Mouse (Mus musculus) liver, adult (tissue): ENCODE data around the gene Tmub2.

Experiments used
- GATA4 ChIP-seq: IDR thresholded peaks from 2 replicates; pipeline ENCODE4 v1.6.1; 2014; ENCODE audit warnings: mild to moderate bottlenecking, low read length; ENCODE audit not compliant: insufficient replicate concordance

The Tmub2 gene

DNA sequence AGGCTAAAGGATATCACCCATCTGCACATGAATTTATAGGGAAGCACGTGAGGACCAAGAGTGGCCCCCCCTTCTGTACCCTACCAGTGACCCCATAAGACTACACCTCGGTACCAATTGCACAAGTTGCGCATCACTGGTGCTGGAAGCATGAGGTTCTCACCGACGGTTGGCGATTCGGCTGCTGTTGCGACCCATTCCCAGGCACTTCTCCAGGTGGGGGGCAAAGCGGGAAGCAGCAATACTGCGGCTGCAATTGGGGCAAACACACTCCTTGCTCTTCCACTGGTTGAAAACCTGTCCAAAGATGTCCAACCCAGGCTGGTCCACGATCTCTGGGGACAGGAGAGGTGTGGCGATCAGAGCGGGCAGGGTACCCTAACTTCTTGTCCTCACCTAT lies 9.2 kb downstream of the Tmub2 start:
- TF ChIP-seq GATA4, result no peak

- no peak for TF ChIP-seq GATA4
Observed at GRCm38 (mm10) chr11:102294416-102294815, 9.7 kb downstream of the Tmub2 start.

GRCm38 (mm10) chr11:102294887-102295597 lies 10.3 kb downstream of the Tmub2 start:
- TF ChIP-seq GATA4, result no peak

DNA sequence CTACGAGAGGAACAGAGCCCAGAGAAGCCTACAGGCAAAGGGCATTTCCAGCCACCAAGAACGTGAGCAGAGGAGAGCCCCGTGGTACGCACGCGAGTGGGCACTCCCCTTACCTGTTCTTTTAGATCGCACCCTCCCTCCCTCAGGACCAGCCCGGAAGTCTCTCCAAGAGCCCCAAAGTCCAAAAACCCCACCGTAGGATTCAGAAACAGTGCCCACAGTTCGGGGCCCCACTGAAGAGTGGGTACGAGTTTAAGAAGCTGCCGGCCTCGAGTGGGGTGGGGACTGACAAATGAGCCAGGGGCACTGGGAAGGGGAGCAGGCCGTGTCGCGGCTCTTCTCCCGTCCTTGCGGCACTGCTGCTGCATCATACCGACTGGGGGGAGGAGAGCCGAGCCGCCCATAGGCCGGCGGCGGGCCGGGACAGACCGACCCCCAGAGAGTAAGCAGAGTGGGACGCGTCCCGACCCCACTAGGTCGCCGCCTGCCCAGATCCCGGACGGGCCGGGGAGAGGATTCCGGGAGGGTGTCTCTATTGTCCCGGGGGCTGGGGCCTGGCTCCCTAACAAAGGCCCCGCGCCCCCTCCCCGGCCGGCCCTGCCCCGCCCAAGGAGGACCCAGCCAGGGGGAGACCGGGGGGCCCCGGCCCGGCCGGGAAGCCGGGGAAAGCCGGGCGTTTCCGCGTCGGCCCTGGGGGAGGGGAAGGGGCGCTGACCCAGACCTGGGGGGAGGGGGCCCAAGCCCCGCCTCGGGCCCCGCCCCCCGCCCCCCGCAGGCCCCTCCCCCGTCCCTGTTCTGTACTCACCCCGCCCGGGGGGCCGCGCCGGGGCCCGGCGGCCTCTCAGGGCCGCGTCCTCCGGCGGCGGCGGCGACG lies 11.1 kb downstream of the Tmub2 start:
- TF ChIP-seq GATA4, result no peak

GRCm38 (mm10) chr11:102296491-102297472 lies 12.1 kb downstream of the Tmub2 start, which contains the start of gene Atxn7l3:
Atxn7l3 (minus strand) TSS chr11:102296631.
- TF ChIP-seq GATA4, result no peak; the same call in 1 of the 2 replicates

GRCm38 (mm10) chr11:102297577-102298556 lies 13.1 kb downstream of the Tmub2 start:
- TF ChIP-seq GATA4, result no peak

- TF ChIP-seq GATA4, result no peak
Observed at GRCm38 (mm10) chr11:102299839-102300238, 15.1 kb downstream of the Tmub2 start.

- no peak for TF ChIP-seq GATA4
Observed at GRCm38 (mm10) chr11:102304141-102304540, 19.4 kb downstream of the Tmub2 start.

GRCm38 (mm10) chr11:102305359-102305758 lies 20.6 kb downstream of the Tmub2 start:
- TF ChIP-seq GATA4, result no peak

GRCm38 (mm10) chr11:102308104-102308503 lies 23.4 kb downstream of the Tmub2 start:
- TF ChIP-seq GATA4, result no peak

DNA sequence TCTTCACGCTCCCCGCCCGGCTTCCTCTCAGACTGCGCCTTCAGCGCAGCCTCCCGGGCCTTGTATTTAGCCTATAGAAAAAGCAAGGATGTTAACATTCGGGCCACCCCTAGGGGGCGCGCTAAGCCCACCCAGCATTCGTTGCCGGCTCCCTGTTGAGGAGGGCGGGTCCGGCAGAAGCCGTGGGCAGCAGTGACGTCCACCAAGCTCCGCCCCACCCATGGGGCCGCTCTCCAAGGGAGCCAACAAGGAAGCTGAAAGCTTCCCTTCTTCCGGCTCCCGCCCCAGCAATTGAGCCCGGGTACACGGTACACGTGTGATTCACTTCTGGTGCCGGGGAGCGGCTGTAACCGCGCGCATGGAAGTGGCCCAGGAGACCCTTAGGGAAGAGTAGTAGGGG lies 24.2 kb downstream of the Tmub2 start:
- no peak for TF ChIP-seq GATA4

DNA sequence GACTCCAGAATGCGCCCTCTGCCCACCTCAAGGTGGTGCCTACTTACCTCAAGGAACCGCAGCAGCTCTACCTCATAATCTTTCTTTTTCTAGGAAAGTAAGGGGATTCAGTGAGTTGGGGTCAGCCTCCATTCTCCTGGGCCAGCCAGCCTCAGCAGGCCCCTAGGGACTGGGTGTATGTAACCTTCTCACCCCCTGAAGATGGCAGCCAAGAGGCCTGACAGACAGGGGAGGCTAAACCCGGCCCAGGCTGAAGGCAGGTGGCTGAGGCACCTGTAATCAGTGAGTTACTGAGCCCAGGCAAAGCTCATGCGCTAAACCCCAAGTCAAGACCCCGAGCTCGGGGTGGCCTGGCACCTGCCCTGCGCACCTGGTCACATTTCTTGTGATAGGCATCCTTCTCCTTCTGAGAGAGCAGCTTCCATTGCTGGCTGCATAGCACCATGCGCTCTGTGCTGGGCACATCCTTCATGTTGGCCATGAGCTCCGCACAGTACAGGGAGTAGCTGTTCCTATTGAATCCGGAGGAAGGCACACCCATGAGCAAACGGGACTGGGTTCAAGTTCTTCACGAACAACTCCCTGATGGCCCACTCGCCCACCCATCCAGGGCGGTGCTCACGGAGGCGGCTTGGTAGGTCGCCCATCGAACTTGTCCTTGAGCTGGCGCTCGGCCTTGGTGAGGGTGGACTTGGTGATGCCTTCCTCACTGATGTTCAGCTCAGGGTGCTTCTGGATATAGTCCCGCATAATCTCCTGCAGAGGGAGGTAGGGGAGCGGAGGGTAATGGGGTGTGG lies 25.3 kb downstream of the Tmub2 start:
- TF ChIP-seq GATA4, result no peak
